Mouse (Mus musculus) MEL (cell line): ENCODE results near the gene P2rx6. TPM values are rescaled to one million over a fixed set of nuclear protein-coding genes. Genes with fewer than 3 reads are reported as not detected.

Experiments used
- DNase-seq: peaks from one replicate; pipeline ENCODE4 v3.0.0; 2011; ENCODE audit warnings: low read depth, low spot score
- H3K27ac ChIP-seq: 2 replicates; pipeline ENCODE4 v1.5.1; 2012; ENCODE audit warnings: low read depth, mild to moderate bottlenecking, control low read depth, low read length, moderate library complexity; ENCODE audit not compliant: control insufficient read depth
- H3K27me3 ChIP-seq, 2 experiments: fragments of 150-350 bp in 1 of 2; sonication (generic) in 1 of 2; 2 replicates each; pipeline ENCODE4 v1.6.1; 2012; ENCODE audit warnings: low read length in 2 of 2, mild to moderate bottlenecking in 2 of 2, improper control_type of control experiment in 1 of 2, moderate library complexity in 1 of 2; ENCODE audit not compliant: insufficient read depth in 2 of 2, control insufficient read depth in 1 of 2
- H3K36me3 ChIP-seq, 2 experiments: 2 replicates each; pipeline ENCODE4 v1.6.1; 2012 to 2014; ENCODE audit warnings: low read length in 2 of 2, improper control_type of control experiment in 1 of 2, inconsistent platforms in 1 of 2, mild to moderate bottlenecking in 1 of 2; ENCODE audit not compliant: insufficient read depth in 2 of 2, control insufficient read depth in 1 of 2
- H3K4me1 ChIP-seq, 2 experiments: fragments of 150-350 bp in 1 of 2; sonication (generic) in 1 of 2; 2 replicates each; pipeline ENCODE4 v1.6.1; 2012; ENCODE audit warnings: low read length in 2 of 2, improper control_type of control experiment in 1 of 2, mild to moderate bottlenecking in 1 of 2; ENCODE audit not compliant: insufficient read depth in 2 of 2, control insufficient read depth in 1 of 2
- H3K4me3 ChIP-seq, 2 experiments: fragments of 150-350 bp in 1 of 2; sonication (generic) in 1 of 2; 2 replicates each; pipeline ENCODE4 v1.5.1; 2012; ENCODE audit warnings: low read depth in 2 of 2, low read length in 2 of 2, mild to moderate bottlenecking in 2 of 2, moderate library complexity in 2 of 2, control low read depth in 1 of 2, improper control_type of control experiment in 1 of 2; ENCODE audit not compliant: control insufficient read depth in 1 of 2, insufficient read depth in 1 of 2
- H3K79me2 ChIP-seq: 2 replicates; pipeline ENCODE4 v1.6.1; 2012; ENCODE audit warnings: mild to moderate bottlenecking, low read length, moderate library complexity; ENCODE audit not compliant: control insufficient read depth, poor library complexity, insufficient read depth
- H3K9ac ChIP-seq: 2 replicates; pipeline ENCODE4 v1.6.1; 2012; ENCODE audit warnings: low read depth, mild to moderate bottlenecking, control low read depth, low read length, moderate library complexity; ENCODE audit not compliant: control insufficient read depth, poor library complexity, severe bottlenecking
- H3K9me3 ChIP-seq: fragments of 150-350 bp; sonication (generic); replicated peaks from 2 replicates; pipeline ENCODE4 v1.6.1; 2012; ENCODE audit warnings: mild to moderate bottlenecking, low read length, improper control_type of control experiment, moderate library complexity; ENCODE audit not compliant: insufficient read depth
- CHD1 ChIP-seq: IDR thresholded peaks from 2 replicates; pipeline ENCODE4 v1.6.1; 2012; ENCODE audit warnings: low read depth, mild to moderate bottlenecking, inconsistent platforms, low read length, improper control_type of control experiment
- E2F4 ChIP-seq: IDR thresholded peaks from 2 replicates; pipeline ENCODE4 v1.6.1; 2011; ENCODE audit warnings: low read depth, low read length, improper control_type of control experiment, borderline replicate concordance
- ELF1 ChIP-seq: IDR thresholded peaks from 2 replicates; pipeline ENCODE4 v1.6.1; 2014; ENCODE audit warnings: low read depth, mild to moderate bottlenecking, inconsistent platforms, low read length, improper control_type of control experiment, moderate library complexity
- GABPA ChIP-seq: IDR thresholded peaks from 2 replicates; pipeline ENCODE4 v1.6.1; 2012; ENCODE audit warnings: low read depth, mild to moderate bottlenecking, inconsistent platforms, low read length, improper control_type of control experiment, moderate library complexity
- GATA1 ChIP-seq: IDR thresholded peaks from 2 replicates; pipeline ENCODE4 v1.6.1; 2011; ENCODE audit warnings: low read depth, low read length, improper control_type of control experiment
- HCFC1 ChIP-seq: IDR thresholded peaks from 2 replicates; pipeline ENCODE4 v1.6.1; 2012; ENCODE audit warnings: low read depth, mild to moderate bottlenecking, inconsistent platforms, low read length, improper control_type of control experiment, moderate library complexity
- POLR2A ChIP-seq, 2 experiments: IDR thresholded peaks; 2 replicates each; pipeline ENCODE4 v1.6.1; 2011 to 2012; ENCODE audit warnings: low read length in 2 of 2, mild to moderate bottlenecking in 2 of 2, control low read depth in 1 of 2, improper control_type of control experiment in 1 of 2, low read depth in 1 of 2, moderate library complexity in 1 of 2; ENCODE audit not compliant: control insufficient read depth in 1 of 2, insufficient read depth in 1 of 2, poor library complexity in 1 of 2
- POLR2AphosphoS2 ChIP-seq: IDR thresholded peaks from 2 replicates; pipeline ENCODE4 v1.6.1; 2011; ENCODE audit warnings: low read length, improper control_type of control experiment
- POLR2AphosphoS5 ChIP-seq: IDR thresholded peaks from 2 replicates; pipeline ENCODE4 v1.6.1; 2012; ENCODE audit warnings: low read depth, borderline replicate concordance, mild to moderate bottlenecking, inconsistent platforms, low read length, moderate library complexity, mixed read lengths
- RAD21 ChIP-seq: IDR thresholded peaks from 2 replicates; pipeline ENCODE4 v1.6.1; 2011; ENCODE audit warnings: mild to moderate bottlenecking, low read depth, low read length, improper control_type of control experiment
- RCOR1 ChIP-seq: IDR thresholded peaks from 2 replicates; pipeline ENCODE4 v1.6.1; 2012; ENCODE audit warnings: low read depth, mild to moderate bottlenecking, inconsistent platforms, low read length, improper control_type of control experiment
- TCF12 ChIP-seq: IDR thresholded peaks from 2 replicates; pipeline ENCODE4 v1.6.1; 2014; ENCODE audit warnings: low read depth, mild to moderate bottlenecking, inconsistent platforms, low read length, improper control_type of control experiment, moderate library complexity
- USF1 ChIP-seq: IDR thresholded peaks from 2 replicates; pipeline ENCODE4 v1.6.1; 2014; ENCODE audit warnings: low read depth, mild to moderate bottlenecking, inconsistent platforms, low read length, improper control_type of control experiment, moderate library complexity
- ZKSCAN1 ChIP-seq: IDR thresholded peaks from 2 replicates; pipeline ENCODE4 v1.6.1; 2012; ENCODE audit warnings: low read depth, mild to moderate bottlenecking, inconsistent platforms, low read length, improper control_type of control experiment, moderate library complexity
- ZMIZ1 ChIP-seq: IDR thresholded peaks from 2 replicates; pipeline ENCODE4 v1.6.1; 2012; ENCODE audit warnings: low read depth, mild to moderate bottlenecking, inconsistent platforms, low read length, improper control_type of control experiment, moderate library complexity
- ZNF384 ChIP-seq: IDR thresholded peaks from 2 replicates; pipeline ENCODE4 v1.6.1; 2012; ENCODE audit warnings: low read depth, mild to moderate bottlenecking, inconsistent platforms, low read length, improper control_type of control experiment
- polyA plus RNA-seq, 2 experiments: library from polyadenylated mRNA; stranded (reverse) in 1 of 2; unstranded in 1 of 2; fragments of >175 nt in 1 of 2; fragments of >200 nt in 1 of 2; gene quantifications; 2 replicates each; pipeline versions ENCODE4 v1.2.1 to v1.2.4; 2012; ENCODE audit warnings: low replicate concordance in 2 of 2, low read depth in 1 of 2; ENCODE audit not compliant: insufficient read length in 2 of 2, insufficient read depth in 1 of 2, missing spikeins in 1 of 2
- total RNA-seq: library from RNA; depleted of rRNA; stranded (reverse); fragments of 300-350 nt; gene quantifications from 2 replicates; pipeline ENCODE4 v1.2.3, GENCODE M21; 2012

P2rx6 gene
- total and polyA plus RNA-seq, 3 experiments = 0.04 to 0.38 TPM; not detected in 1

GRCm38 (mm10) chr16:17527606-17528005 lies 34.1 kb upstream of the P2rx6 start:
- Histone ChIP-seq H3K9me3 (no peaks in the 10 kb centered on the region), H3K36me3 (peaks cover 0 to 12% of the 10 kb centered on the region in 2 experiments; a peak in 2 of 4 replicates), H3K9ac (no peak overlapping the region), H3K4me1 (peaks cover 0 to 13% of the 10 kb centered on the region in 2 experiments; a peak in 2 of 4 replicates), H3K4me3 (no peak overlapping the region), H3K27me3 (no peaks in the 10 kb centered on the region)
- DNase-seq = no peak
- TF ChIP-seq E2F4 (no peak), POLR2AphosphoS2 (0 out of 2 replicates have a peak, but pooled peaks have one; percentile 22)
- TF ChIP-seq, all 39 proteins: peak for 1
- H3K27ac ChIP-seq = no peak overlapping the region
- peaks cover 18% of the 10 kb centered on the region for H3K79me2 ChIP-seq

- H3K27ac ChIP-seq = no peak overlapping the region
- no peak overlapping the region for H3K9ac ChIP-seq
- H3K4me3 ChIP-seq = no peak overlapping the region
- no peaks in the 10 kb centered on the region for H3K27me3 ChIP-seq
- H3K36me3 ChIP-seq = peaks cover 0 to 12% of the 10 kb centered on the region in 2 experiments; a peak in 2 of 4 replicates
- H3K79me2 ChIP-seq = peaks cover 18% of the 10 kb centered on the region
- DNase-seq = no peak
- peaks cover 0 to 13% of the 10 kb centered on the region in 2 experiments; a peak in 2 of 4 replicates for H3K4me1 ChIP-seq
- TF ChIP-seq USF1 (no peak), ZNF384 (no peak), GABPA (no peak), GATA1 (no peak), CHD1 (no peak), ELF1 (no peak), HCFC1 (no peak), ZMIZ1 (no peak), POLR2A (IDR thresholded peaks at IDR 0.05; ENCODE audit: control insufficient read depth in 1 of 2, insufficient read depth in 1 of 2, low read depth in 1 of 2, low read length in 2 of 2, poor library complexity in 1 of 2) (no peak), RCOR1 (no peak), TCF12 (no peak), POLR2AphosphoS5 (no peak), ZKSCAN1 (no peak), RAD21 (no peak)
- H3K9me3 ChIP-seq = no peaks in the 10 kb centered on the region
Measured at GRCm38 (mm10) chr16:17528276-17528675, 33.4 kb upstream of the P2rx6 start.
